Mouse (Mus musculus): ENCODE results near the gene Tshz2. TPM values are rescaled to one million over a fixed set of nuclear protein-coding genes. Genes with fewer than 3 reads are reported as not detected.
A peak's percentile ranks its signal among the peaks of the same experiment; 100 is the strongest.
"Not testable (repeated sequence)": the region's sequence is repeated elsewhere in the genome, so short reads cannot be mapped to it uniquely, and the experiment has no call there.

Gene Tshz2
- total RNA-seq, 1 experiment from 2014 or later = not detected

DNA sequence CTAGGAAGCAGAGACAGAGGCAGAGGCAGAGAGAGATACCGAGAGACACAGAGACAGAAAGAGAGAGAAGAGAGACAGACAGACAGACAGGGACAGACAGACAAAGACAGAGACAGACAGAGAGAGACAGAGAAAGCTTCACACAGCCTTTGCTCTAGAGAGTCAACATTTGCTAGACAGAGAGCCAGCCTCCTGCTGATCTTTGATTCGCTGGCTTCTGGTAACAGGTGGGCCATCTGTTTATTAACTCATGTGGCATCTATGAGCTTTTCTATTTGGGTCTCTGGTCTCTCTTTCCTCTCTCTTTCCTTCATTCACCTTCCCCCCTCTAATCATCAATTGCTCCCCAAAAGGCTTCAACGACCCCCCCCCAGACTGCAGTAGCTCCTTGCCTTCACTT lies 181.5 kb downstream of the Tshz2 start:
- ATAC-seq (replicated peaks in 1 of 2; ENCODE audit: insufficient read depth in 1 of 2, low FRiP score in 2 of 2, low TSS enrichment in 1 of 2, low read depth in 1 of 2, poor library complexity in 2 of 2, severe bottlenecking in 2 of 2) = no peak

DNA sequence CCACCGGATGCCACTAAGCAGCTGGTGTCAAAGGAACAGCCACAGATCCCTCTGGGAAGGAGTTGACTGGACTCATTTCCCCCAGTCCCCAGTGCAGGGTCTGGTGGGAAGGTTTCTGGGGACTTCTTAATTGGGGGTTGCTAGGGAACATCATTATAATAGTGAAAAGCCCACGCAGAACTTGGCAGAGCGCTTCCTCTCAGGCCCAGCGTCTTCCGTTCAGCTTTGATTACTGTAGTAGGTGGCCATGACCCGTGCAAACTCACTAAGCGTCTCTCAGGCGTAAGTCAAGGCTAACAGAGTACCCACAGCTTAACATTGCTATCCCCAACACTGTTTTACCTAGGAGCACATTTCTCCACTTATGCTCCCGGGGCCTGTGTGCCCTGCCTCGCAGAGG lies 181.9 kb downstream of the Tshz2 start:
- ATAC-seq (replicated peaks in 1 of 2; ENCODE audit: insufficient read depth in 1 of 2, low FRiP score in 2 of 2, low TSS enrichment in 1 of 2, low read depth in 1 of 2, poor library complexity in 2 of 2, severe bottlenecking in 2 of 2) = no peak

DNA sequence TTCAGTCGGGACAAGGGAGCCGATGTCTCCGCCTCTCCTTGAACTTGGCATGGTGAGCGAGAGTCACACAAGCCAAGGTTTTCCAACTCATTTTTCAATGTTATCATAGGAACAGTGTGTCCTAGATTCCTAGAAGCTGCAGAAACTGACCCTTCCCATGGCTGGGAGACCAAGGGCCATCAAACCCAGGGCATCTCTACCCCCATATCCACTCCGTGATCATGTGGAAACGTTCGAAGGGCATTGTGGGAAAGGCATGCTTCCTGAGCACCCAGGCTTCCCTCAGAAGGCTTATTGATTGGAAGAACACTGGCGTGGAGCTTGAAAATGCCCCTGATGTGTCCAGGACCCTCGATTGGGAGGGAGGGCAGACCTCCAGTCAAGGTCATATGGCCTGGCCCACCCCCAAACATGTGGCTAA lies 188.2 kb downstream of the Tshz2 start:
- no peak for ATAC-seq (replicated peaks in 1 of 2; ENCODE audit: insufficient read depth in 1 of 2, low FRiP score in 2 of 2, low TSS enrichment in 1 of 2, low read depth in 1 of 2, poor library complexity in 2 of 2, severe bottlenecking in 2 of 2)

DNA sequence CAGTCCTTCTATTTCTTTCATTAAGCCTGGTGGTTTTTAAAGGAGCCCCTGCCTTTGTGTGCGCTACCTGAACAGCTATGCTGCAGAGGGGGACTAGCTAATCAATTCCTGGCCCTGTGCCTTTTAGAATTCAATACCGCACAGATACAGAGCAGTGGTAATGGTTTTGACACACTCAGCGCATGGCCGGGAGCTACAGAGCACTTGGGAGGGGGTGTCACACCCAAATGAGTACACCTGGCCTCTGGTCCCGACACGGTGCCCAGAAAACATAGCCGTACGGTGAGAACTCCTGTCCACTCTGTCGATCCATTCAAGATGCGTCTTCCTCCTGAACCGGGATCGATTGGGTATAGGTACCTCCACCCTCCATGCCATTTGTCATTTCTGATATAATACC lies 193.1 kb downstream of the Tshz2 start:
- no peak for ATAC-seq (replicated peaks in 1 of 2; ENCODE audit: insufficient read depth in 1 of 2, low FRiP score in 2 of 2, low TSS enrichment in 1 of 2, low read depth in 1 of 2, poor library complexity in 2 of 2, severe bottlenecking in 2 of 2)

DNA sequence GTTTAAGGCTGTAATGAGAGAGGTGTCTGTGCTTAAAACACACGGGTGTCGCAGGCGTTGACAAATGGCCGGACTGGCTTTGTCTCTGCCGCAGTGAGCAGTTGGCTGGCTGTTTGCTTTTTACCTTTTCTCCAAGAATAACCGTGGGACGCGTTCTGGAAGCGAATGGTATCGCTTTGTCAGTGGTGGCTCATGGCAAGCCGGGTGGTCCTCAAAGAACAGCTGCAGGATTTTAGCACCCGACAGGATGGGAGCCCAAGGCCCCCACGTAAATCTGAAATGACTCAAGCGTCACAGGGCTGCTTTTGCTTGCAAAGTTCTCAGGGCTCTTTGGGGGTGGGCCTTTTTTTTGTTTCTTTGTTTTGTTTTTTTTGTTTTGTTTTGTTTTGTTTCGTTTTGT lies 193.5 kb downstream of the Tshz2 start:
- ATAC-seq (replicated peaks in 1 of 2; ENCODE audit: insufficient read depth in 1 of 2, low FRiP score in 2 of 2, low TSS enrichment in 1 of 2, low read depth in 1 of 2, poor library complexity in 2 of 2, severe bottlenecking in 2 of 2) = no peak

DNA sequence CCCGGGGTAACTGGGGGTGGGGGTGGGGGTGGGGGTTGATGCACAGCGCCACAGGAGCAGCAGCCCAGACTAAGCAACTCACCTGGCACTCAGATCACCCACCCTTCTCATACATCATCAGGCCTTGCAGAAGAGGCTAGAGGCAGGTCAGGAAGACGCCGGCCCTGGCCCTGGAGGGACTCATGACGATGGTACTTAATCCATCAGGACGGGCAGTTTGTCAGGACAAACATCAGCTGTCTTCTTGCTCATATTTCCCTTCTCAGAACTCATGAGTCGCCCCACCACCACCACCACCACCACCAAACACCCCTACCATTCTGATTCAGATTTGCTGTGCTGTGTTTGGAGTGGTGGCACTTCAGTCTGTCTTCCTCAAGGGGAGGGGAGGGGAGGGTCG lies 194.0 kb downstream of the Tshz2 start:
- ATAC-seq (replicated peaks in 1 of 2; ENCODE audit: insufficient read depth in 1 of 2, low FRiP score in 2 of 2, low TSS enrichment in 1 of 2, low read depth in 1 of 2, poor library complexity in 2 of 2, severe bottlenecking in 2 of 2) = no peak

DNA sequence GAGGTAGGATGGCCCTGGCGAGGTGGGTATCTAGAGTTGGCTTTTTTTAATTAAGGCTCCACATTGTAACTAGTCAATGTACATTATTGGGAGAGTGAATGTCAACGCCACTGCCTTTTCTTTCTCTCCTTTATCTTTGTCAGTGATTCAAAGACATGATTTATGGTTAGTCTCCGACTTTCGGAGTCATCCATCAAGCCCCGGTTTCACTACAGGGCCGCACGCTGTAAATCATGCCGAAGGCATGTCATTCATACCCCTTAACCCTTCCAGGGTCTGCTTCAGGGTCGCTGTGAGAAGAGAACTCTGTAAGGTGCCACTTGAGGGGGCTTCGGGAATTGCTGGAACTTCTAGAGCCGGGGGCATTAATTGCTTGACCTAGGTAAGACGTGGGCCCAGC lies 199.4 kb downstream of the Tshz2 start:
- ATAC-seq (replicated peaks in 1 of 2; ENCODE audit: insufficient read depth in 1 of 2, low FRiP score in 2 of 2, low TSS enrichment in 1 of 2, low read depth in 1 of 2, poor library complexity in 2 of 2, severe bottlenecking in 2 of 2) = no peak

DNA sequence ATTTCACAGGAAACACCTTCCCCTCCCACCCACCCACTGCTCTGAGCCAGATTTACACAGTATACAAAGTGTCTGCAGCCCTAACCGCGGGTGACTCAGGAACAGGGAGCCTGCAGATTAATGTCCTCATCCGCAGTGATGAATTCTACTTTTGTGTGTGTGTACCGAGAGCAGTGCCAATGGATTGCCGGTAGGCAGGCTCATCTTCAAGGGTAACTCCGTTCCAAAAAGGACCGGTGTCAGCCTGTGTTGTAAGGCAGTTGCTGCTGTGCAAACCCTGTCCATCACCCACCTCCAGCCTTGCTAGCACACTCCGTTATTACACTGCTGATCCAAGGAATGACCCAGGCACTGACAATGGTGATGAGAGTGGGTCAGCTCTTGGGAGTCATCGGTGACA lies 200.8 kb downstream of the Tshz2 start:
- ATAC-seq (replicated peaks in 1 of 2; ENCODE audit: insufficient read depth in 1 of 2, low FRiP score in 2 of 2, low TSS enrichment in 1 of 2, low read depth in 1 of 2, poor library complexity in 2 of 2, severe bottlenecking in 2 of 2) = no peak

DNA sequence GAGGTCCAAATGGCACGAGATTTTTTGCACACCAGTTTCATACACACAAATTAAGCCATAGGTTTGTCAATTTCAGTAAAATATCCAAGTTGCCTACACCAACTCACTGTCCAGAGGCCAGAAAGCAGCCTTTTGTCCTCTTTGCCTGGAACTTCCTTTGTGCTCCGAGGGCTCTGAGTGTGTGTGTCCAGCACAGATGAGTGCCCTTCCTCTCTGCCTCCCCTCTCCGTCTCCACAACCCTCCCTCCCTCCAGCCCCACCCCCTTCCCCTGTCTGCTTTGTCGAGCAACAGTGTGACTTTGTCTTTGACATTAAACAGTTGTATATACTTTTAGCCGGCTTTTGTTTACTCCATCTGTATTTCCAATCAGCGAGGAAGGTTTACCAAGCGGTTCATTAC lies 201.8 kb downstream of the Tshz2 start:
- no peak for ATAC-seq (replicated peaks in 1 of 2; ENCODE audit: insufficient read depth in 1 of 2, low FRiP score in 2 of 2, low TSS enrichment in 1 of 2, low read depth in 1 of 2, poor library complexity in 2 of 2, severe bottlenecking in 2 of 2)

DNA sequence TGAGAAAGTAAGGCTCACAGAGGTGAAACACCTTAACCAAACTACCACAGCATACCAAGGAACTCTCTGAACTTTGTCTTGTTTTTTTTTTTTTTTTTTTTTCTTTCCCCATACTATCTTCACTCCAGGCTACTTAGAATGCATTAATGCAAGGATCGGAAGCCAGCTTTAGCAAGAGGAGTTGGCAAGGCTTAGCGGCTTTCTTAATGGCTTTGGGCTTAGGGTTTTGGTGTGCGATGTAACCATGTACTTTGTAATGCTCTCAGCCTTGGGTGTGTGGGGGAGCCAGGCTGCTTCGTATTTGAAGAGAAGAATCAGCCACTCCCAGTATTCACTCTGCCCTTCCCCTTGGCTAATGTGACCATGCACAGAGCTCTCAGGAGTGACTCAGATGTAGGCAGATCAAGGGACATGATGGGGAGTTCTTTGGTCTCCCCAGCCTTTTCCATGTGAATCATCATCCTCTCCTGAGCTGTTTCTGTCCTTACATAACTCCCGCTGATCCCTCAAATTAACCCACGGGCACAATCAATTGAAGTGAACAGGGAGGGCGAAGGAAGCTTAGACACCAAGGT lies 204.3 kb downstream of the Tshz2 start:
- ATAC-seq (replicated peaks in 1 of 2; ENCODE audit: insufficient read depth in 1 of 2, low FRiP score in 2 of 2, low TSS enrichment in 1 of 2, low read depth in 1 of 2, poor library complexity in 2 of 2, severe bottlenecking in 2 of 2) = no peak

DNA sequence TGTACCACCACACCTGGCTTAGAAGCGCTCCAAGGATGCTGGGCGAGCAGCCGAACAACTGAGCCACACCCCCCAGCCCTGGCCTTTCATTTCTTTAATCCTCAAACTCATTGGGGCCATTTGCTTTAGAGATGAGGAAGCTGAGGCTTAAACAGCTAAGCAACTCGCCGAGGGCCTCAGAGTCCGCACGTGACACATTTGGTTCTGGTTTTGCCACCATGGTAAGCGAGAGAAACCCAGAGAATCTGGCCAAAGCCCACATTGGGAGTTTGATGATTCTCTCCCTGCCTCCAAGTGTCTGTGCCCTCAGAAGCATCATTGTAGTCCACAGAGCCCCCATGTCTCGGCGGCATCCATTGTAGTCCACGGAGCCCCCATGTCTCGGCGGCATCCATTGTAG lies 205.7 kb downstream of the Tshz2 start:
- ATAC-seq (replicated peaks in 1 of 2; ENCODE audit: insufficient read depth in 1 of 2, low FRiP score in 2 of 2, low TSS enrichment in 1 of 2, low read depth in 1 of 2, poor library complexity in 2 of 2, severe bottlenecking in 2 of 2) = no peak

DNA sequence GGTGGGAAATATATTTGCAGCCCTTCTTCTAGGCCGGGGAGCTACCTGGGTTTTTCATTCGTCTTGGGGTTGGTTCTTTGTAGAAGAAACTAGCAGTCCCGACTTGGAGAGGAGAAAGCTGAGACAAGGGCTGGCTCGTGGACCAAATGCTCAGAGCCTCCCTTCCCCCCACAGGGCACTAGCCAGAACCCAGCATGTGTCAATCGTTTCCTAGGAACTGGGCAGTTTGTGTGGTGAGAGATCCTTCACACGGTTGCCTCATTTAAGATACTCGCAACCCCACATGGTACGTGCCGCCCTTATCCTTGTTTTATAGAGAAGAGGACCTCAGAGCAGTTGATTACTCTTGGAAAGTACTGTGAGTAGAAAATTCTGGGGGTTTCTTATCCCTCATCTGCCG lies 208.6 kb downstream of the Tshz2 start:
- no peak for ATAC-seq (replicated peaks in 1 of 2; ENCODE audit: insufficient read depth in 1 of 2, low FRiP score in 2 of 2, low TSS enrichment in 1 of 2, low read depth in 1 of 2, poor library complexity in 2 of 2, severe bottlenecking in 2 of 2)

DNA sequence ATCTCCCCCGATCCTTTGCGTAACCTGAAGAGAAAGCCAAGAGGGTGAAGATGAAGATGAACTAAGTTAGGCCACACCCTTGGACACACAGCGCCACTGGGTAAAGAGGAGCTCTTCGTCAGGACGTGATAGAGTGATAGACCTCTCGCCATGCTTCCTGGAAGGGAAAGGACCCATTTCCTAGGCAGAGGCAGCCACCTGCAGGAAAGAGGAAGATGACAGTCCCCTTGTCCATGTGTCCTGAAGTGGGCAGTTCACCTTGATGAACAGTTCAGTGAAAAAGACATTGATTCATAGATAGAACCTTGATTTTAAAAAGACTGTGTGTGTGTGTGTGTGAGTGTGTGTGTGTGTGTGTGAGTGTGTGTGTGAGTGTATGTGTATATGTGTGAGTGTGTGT lies 209.7 kb downstream of the Tshz2 start:
- ATAC-seq (replicated peaks in 1 of 2; ENCODE audit: insufficient read depth in 1 of 2, low FRiP score in 2 of 2, low TSS enrichment in 1 of 2, low read depth in 1 of 2, poor library complexity in 2 of 2, severe bottlenecking in 2 of 2) = no peak

DNA sequence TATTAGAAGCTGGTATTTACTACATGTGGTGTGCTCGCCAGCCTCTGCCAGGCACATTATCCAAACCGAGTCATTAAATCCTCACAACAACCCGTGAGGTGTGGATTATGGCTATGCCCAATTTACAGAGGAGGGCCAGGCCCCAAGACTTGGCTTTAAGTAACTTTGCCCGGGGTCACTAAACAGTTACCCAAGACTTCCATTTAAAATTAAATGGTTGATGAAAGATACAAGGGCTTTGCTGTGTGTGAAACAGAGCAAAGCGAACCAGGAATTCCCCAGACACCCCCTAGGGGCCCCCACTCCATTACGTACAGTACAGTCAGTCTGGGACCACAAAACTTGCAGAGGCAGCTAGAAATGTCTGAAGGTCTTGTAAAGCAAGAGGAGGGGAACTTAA lies 210.7 kb downstream of the Tshz2 start:
- ATAC-seq (replicated peaks in 1 of 2; ENCODE audit: insufficient read depth in 1 of 2, low FRiP score in 2 of 2, low TSS enrichment in 1 of 2, low read depth in 1 of 2, poor library complexity in 2 of 2, severe bottlenecking in 2 of 2) = no peak

DNA sequence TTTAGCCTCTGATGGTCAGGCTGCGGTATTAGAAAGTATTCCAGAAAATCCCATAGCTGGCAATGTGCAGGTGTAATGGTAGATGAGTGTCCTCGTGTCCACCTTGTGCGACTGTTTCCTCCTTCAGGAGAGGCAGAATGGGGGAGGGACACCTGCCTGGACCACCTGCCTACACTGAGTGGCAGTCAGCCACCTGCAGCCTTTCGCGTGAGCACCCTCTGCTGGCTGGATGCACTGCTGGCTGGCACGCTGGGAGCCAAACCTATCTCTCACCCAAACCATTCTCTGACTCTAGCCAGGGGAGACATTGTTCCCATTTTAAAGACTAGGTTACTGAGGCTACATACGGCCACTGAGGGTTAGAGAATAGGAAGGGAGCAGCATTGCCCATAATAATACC lies 216.3 kb downstream of the Tshz2 start:
- ATAC-seq (replicated peaks in 1 of 2; ENCODE audit: insufficient read depth in 1 of 2, low FRiP score in 2 of 2, low TSS enrichment in 1 of 2, low read depth in 1 of 2, poor library complexity in 2 of 2, severe bottlenecking in 2 of 2) = peak; percentile 34 to 51; a peak in 1 of 4 replicates

DNA sequence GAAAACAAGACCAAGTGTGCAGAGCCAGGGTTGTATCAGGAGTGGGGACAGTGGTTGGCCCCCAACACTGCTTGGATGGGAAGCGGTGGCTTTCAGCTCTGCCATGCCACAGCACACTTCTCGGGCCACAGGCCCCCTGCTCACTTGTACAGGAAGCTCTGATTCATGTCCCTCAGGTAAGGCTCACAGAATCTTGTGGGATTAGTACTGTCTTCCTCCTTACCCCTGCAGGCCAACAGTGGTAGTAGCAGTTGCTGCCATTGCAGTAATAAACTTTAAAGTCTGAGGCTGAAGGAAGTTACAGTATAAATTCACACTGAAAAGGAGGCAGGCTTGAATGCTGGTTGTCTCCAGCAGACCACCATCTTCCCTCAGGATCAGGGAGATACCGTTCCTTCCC lies 216.7 kb downstream of the Tshz2 start:
- ATAC-seq (replicated peaks in 1 of 2; ENCODE audit: insufficient read depth in 1 of 2, low FRiP score in 2 of 2, low TSS enrichment in 1 of 2, low read depth in 1 of 2, poor library complexity in 2 of 2, severe bottlenecking in 2 of 2) = no peak

DNA sequence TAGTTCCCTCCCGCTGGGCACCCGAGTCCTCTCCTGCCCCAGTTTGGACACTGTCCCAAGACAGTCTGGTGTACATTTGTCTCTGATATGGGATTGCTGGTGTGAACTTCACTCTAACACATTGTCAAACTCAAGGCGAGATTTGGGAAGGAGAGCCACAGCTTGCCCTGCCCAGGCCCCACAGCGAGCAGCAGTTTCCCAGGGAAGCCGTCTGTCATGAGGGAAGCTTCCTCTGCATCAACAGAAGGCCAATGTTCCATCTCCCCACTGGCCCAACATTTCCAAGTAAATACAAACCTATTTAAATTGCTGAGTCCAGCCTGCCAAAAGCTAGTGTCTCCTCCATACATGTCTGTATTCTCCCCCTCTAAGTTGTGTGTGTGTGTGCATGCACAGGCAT lies 218.8 kb downstream of the Tshz2 start:
- ATAC-seq (replicated peaks in 1 of 2; ENCODE audit: insufficient read depth in 1 of 2, low FRiP score in 2 of 2, low TSS enrichment in 1 of 2, low read depth in 1 of 2, poor library complexity in 2 of 2, severe bottlenecking in 2 of 2) = peak in 1 of 2 experiments; percentile 35; a peak in 1 of 4 replicates

DNA sequence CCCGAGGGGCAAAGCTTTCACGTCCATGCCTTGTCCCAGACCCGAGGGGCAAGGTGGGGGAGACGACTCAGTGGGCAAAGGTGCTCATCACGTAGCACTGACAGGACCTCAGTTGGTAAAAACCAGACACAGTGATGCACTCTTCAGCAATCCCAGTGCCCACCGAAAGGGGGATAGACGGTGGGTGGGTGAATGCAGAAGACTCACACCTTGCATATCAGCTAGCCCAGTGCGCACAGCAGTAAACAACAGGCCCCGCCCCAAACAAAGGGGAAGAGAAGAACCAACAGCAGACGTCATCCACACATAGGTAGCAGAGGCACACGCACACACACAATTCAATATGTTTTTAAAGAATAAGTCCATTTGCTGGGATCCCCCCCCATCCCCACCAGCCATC lies 221.7 kb downstream of the Tshz2 start:
- no peak for ATAC-seq (replicated peaks in 1 of 2; ENCODE audit: insufficient read depth in 1 of 2, low FRiP score in 2 of 2, low TSS enrichment in 1 of 2, low read depth in 1 of 2, poor library complexity in 2 of 2, severe bottlenecking in 2 of 2)

DNA sequence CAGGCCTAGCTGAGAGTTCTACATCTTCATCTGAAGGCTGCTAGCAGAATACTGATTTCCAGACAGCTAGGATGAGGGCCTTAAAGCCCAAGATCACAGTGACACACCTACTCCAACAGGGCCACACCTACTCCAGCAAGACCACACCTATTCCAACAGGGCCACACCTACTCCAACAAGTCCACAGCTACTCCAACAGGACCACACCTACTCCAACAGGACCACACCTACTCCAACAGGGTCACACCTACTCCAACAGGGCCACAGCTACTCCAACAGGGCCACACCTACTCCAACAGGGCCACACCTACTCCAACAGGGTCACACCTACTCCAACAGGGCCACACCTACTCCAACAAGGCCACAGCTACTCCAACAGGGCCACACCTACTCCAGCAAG lies 224.2 kb downstream of the Tshz2 start:
- not testable (repeated sequence) for ATAC-seq (replicated peaks in 1 of 2; ENCODE audit: insufficient read depth in 1 of 2, low FRiP score in 2 of 2, low TSS enrichment in 1 of 2, low read depth in 1 of 2, poor library complexity in 2 of 2, severe bottlenecking in 2 of 2)

All from hematopoietic stem cell, adult 5-6 weeks (primary cell).